Mouse (Mus musculus): ENCODE data around the gene Pigr. TPM values are rescaled to one million over a fixed set of nuclear protein-coding genes. Genes with fewer than 3 reads are reported as not detected.

Gene Pigr
- polyA plus RNA-seq, 1 experiment from 2014 or later = not detected

- no peaks in the 10 kb centered on the region for H3K9me3 ChIP-seq
- no peaks in the 10 kb centered on the region for H3K27me3 ChIP-seq (replicated peaks; ENCODE audit: low read depth, poor library complexity, severe bottlenecking)
- H3K36me3 ChIP-seq (replicated peaks) = no peaks in the 10 kb centered on the region
- no peak overlapping the region for H3K4me3 ChIP-seq
- no peak overlapping the region for H3K27ac ChIP-seq (replicated peaks)
- H3K4me1 ChIP-seq = no peaks in the 10 kb centered on the region
- DNase-seq (ENCODE audit: low spot score) = no peak
- 89% methylated on average over 6 of the region's 6 CpGs for WGBS
Measured at GRCm38 (mm10) chr1:130835161-130835936, 8.9 kb downstream of the Pigr start.

GRCm38 (mm10) chr1:130838288-130838687 lies 11.8 kb downstream of the Pigr start:
- no peaks in the 10 kb centered on the region for H3K36me3 ChIP-seq (replicated peaks)
- 55% methylated on average over 6 of the region's 6 CpGs for WGBS
- H3K27ac ChIP-seq (replicated peaks) = no peak overlapping the region
- H3K9me3 ChIP-seq = no peaks in the 10 kb centered on the region
- no peak for DNase-seq (ENCODE audit: low spot score)
- H3K4me3 ChIP-seq = no peak overlapping the region
- H3K4me1 ChIP-seq = no peaks in the 10 kb centered on the region
- H3K27me3 ChIP-seq (replicated peaks; ENCODE audit: low read depth, poor library complexity, severe bottlenecking) = no peaks in the 10 kb centered on the region

GRCm38 (mm10) chr1:130840599-130841379 lies 14.3 kb downstream of the Pigr start:
- H3K9me3 ChIP-seq = no peaks in the 10 kb centered on the region
- H3K27ac ChIP-seq (replicated peaks) = no peak overlapping the region
- H3K36me3 ChIP-seq (replicated peaks) = no peaks in the 10 kb centered on the region
- H3K27me3 ChIP-seq (replicated peaks; ENCODE audit: low read depth, poor library complexity, severe bottlenecking) = no peaks in the 10 kb centered on the region
- DNase-seq (ENCODE audit: low spot score) = no peak
- H3K4me1 ChIP-seq = no peaks in the 10 kb centered on the region
- 87% methylated on average over 8 of the region's 8 CpGs for WGBS
- H3K4me3 ChIP-seq = no peak overlapping the region

GRCm38 (mm10) chr1:130841621-130842020 lies 15.1 kb downstream of the Pigr start:
- DNase-seq (ENCODE audit: low spot score) = no peak
- no peaks in the 10 kb centered on the region for H3K36me3 ChIP-seq (replicated peaks)
- no peak overlapping the region for H3K4me3 ChIP-seq
- no peaks in the 10 kb centered on the region for H3K9me3 ChIP-seq
- no peak overlapping the region for H3K27ac ChIP-seq (replicated peaks)
- H3K4me1 ChIP-seq = no peaks in the 10 kb centered on the region
- no peaks in the 10 kb centered on the region for H3K27me3 ChIP-seq (replicated peaks; ENCODE audit: low read depth, poor library complexity, severe bottlenecking)
- WGBS = 92% methylated on average over 7 of the region's 7 CpGs

GRCm38 (mm10) chr1:130844516-130844915 lies 18.0 kb downstream of the Pigr start:
- no peak for DNase-seq (ENCODE audit: low spot score)
- no peak overlapping the region for H3K4me3 ChIP-seq
- no peaks in the 10 kb centered on the region for H3K4me1 ChIP-seq
- WGBS = 93% methylated on average over 7 of the region's 7 CpGs
- no peaks in the 10 kb centered on the region for H3K27me3 ChIP-seq (replicated peaks; ENCODE audit: low read depth, poor library complexity, severe bottlenecking)
- no peaks in the 10 kb centered on the region for H3K36me3 ChIP-seq (replicated peaks)
- no peaks in the 10 kb centered on the region for H3K9me3 ChIP-seq
- H3K27ac ChIP-seq (replicated peaks) = no peak overlapping the region

- WGBS = 92% methylated on average over 10 of the region's 10 CpGs
Measured at GRCm38 (mm10) chr1:130849530-130850214, 23.2 kb downstream of the Pigr start.

GRCm38 (mm10) chr1:130850405-130850804 lies 23.9 kb downstream of the Pigr start:
- Histone ChIP-seq H3K4me3 (no peak overlapping the region), H3K36me3 (replicated peaks) (no peaks in the 10 kb centered on the region), H3K27ac (replicated peaks) (no peak overlapping the region), H3K9me3 (no peaks in the 10 kb centered on the region), H3K27me3 (replicated peaks; ENCODE audit: low read depth, poor library complexity, severe bottlenecking) (no peaks in the 10 kb centered on the region), H3K4me1 (no peaks in the 10 kb centered on the region)
- DNase-seq (ENCODE audit: low spot score) = no peak
- 85% methylated on average over 5 of the region's 5 CpGs for WGBS

More at GRCm38 (mm10) chr1:130849530-130850214, 23.2 kb downstream of the Pigr start:
- Histone ChIP-seq H3K36me3 (replicated peaks) (no peaks in the 10 kb centered on the region), H3K4me1 (no peaks in the 10 kb centered on the region), H3K27me3 (replicated peaks; ENCODE audit: low read depth, poor library complexity, severe bottlenecking) (no peaks in the 10 kb centered on the region), H3K4me3 (no peak overlapping the region), H3K9me3 (no peaks in the 10 kb centered on the region), H3K27ac (replicated peaks) (no peak overlapping the region)
- no peak for DNase-seq (ENCODE audit: low spot score)

- no peaks in the 10 kb centered on the region for H3K27me3 ChIP-seq (replicated peaks; ENCODE audit: low read depth, poor library complexity, severe bottlenecking)
- H3K4me3 ChIP-seq = no peak overlapping the region
- no peaks in the 10 kb centered on the region for H3K9me3 ChIP-seq
- no peaks in the 10 kb centered on the region for H3K36me3 ChIP-seq (replicated peaks)
- H3K27ac ChIP-seq (replicated peaks) = no peak overlapping the region
- no peaks in the 10 kb centered on the region for H3K4me1 ChIP-seq
- DNase-seq (ENCODE audit: low spot score) = no peak
- 84% methylated on average over 9 of the region's 9 CpGs for WGBS
Measured at GRCm38 (mm10) chr1:130854819-130855218, 28.3 kb downstream of the Pigr start.

GRCm38 (mm10) chr1:130855723-130856122 lies 29.2 kb downstream of the Pigr start:
- H3K4me3 ChIP-seq = no peak overlapping the region
- H3K36me3 ChIP-seq (replicated peaks) = no peaks in the 10 kb centered on the region
- H3K4me1 ChIP-seq = no peaks in the 10 kb centered on the region
- no peak for DNase-seq (ENCODE audit: low spot score)
- no peaks in the 10 kb centered on the region for H3K27me3 ChIP-seq (replicated peaks; ENCODE audit: low read depth, poor library complexity, severe bottlenecking)
- H3K27ac ChIP-seq (replicated peaks) = no peak overlapping the region
- no peaks in the 10 kb centered on the region for H3K9me3 ChIP-seq
- 83% methylated on average over 2 of the region's 2 CpGs for WGBS

GRCm38 (mm10) chr1:130857456-130857855 lies 31.0 kb downstream of the Pigr start:
- DNase-seq (ENCODE audit: low spot score) = no peak
- H3K36me3 ChIP-seq (replicated peaks) = no peaks in the 10 kb centered on the region
- H3K27ac ChIP-seq (replicated peaks) = no peak overlapping the region
- H3K9me3 ChIP-seq = no peaks in the 10 kb centered on the region
- no peaks in the 10 kb centered on the region for H3K4me1 ChIP-seq
- 77% methylated on average over 4 of the region's 4 CpGs for WGBS
- H3K4me3 ChIP-seq = no peak overlapping the region
- no peaks in the 10 kb centered on the region for H3K27me3 ChIP-seq (replicated peaks; ENCODE audit: low read depth, poor library complexity, severe bottlenecking)

- no peak overlapping the region for H3K4me3 ChIP-seq
- no peak overlapping the region for H3K27ac ChIP-seq (replicated peaks)
- no peak for DNase-seq (ENCODE audit: low spot score)
- H3K4me1 ChIP-seq = no peaks in the 10 kb centered on the region
- WGBS = 82% methylated on average over 4 of the region's 4 CpGs
- H3K27me3 ChIP-seq (replicated peaks; ENCODE audit: low read depth, poor library complexity, severe bottlenecking) = no peaks in the 10 kb centered on the region
- H3K36me3 ChIP-seq (replicated peaks) = no peaks in the 10 kb centered on the region
- no peaks in the 10 kb centered on the region for H3K9me3 ChIP-seq
Measured at GRCm38 (mm10) chr1:130864238-130864637, 37.8 kb downstream of the Pigr start.

- Histone ChIP-seq H3K27me3 (replicated peaks; ENCODE audit: low read depth, poor library complexity, severe bottlenecking) (no peaks in the 10 kb centered on the region), H3K36me3 (replicated peaks) (no peaks in the 10 kb centered on the region), H3K4me3 (no peak overlapping the region), H3K4me1 (no peaks in the 10 kb centered on the region), H3K27ac (replicated peaks) (no peak overlapping the region), H3K9me3 (no peaks in the 10 kb centered on the region)
- DNase-seq (ENCODE audit: low spot score) = no peak
- WGBS = 81% methylated on average over 5 of the region's 5 CpGs
Measured at GRCm38 (mm10) chr1:130864741-130865140, 38.3 kb downstream of the Pigr start.
